Mouse (Mus musculus): ENCODE data around the gene Ccdc65. TPM values are rescaled to one million over a fixed set of nuclear protein-coding genes. Genes with fewer than 3 reads are reported as not detected.
"Not testable (repeated sequence)": the region's sequence is repeated elsewhere in the genome, so short reads cannot be mapped to it uniquely, and the experiment has no call there.

Gene Ccdc65
- total RNA-seq, 2 experiments from 2014 or later, result not detected

DNA sequence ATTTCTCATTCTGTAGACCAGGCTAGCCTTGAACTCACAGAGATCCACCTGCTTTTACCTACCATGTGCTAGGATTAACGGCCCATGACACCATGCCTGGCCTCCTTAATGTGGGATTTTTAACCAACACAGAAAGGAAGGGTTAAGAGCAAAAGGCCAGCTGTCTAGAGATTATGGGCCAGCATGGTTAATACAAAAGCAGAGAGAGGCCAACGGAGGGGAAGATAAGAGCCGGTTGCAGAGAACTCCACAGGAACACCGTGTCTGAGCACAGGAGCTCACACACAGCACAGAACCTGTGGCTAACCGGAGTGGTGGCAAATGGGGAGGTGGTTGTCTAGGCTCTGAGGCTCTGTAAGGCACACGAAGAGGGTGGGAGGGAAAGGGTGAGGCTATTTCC is 25.4 kb downstream of the Ccdc65 start:
- DNase-seq, result no peak
- intact Hi-C loops (cut with DNase I), result no loop called here

DNA sequence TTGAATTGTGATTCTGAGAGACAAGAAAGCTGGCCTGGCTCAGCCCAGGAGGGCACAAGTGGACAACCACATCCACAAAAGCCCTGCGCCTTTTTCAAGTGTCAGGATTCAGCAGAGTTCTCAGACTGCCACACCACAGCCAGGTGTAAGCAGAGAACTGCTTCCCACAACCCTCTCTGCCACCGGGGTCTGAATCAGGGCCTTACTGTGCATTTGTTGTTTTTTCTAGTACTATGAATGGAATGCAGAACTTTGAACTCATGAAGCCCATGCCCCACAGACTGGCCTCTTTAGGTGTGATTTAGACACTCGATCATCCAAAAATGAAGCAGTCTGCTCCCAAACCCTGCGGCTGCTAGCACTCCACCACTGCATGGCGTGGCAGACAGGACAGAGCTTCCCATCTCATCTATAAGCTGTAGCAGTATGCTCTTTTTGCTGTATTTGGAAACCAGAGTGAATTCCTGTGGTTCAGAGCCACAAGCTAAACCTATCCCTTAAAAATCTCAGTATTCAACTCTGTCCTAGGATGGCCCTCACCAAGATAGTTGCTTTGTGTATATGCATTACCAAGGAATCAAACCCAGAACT is 26.1 kb downstream of the Ccdc65 start:
- intact Hi-C loops (cut with DNase I), result no loop called here

DNA sequence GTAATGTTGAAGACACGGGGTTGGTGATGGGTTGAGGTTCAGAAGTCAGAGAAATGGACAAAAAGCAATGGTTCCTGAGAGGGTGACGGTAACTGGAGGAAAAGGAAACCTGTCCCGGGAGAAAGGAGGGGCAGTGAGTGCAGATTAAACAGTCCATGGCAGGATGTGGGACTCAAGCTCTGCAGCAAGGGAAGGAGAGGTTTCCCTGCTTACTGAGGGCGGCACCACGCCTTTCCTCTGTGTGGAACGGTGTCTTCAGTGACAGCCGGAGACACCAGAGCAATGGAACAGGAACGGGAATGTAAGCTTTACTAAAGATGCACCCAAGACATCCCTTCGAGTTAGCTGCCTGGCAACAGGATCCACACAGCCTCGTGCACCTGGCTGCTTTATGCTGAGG is 28.5 kb downstream of the Ccdc65 start:
- intact Hi-C loops (cut with DNase I), result no loop called here
- DNase-seq, result no peak

More for the DNA sequence above, 26.1 kb downstream of the Ccdc65 start:
- no peak for DNase-seq

DNA sequence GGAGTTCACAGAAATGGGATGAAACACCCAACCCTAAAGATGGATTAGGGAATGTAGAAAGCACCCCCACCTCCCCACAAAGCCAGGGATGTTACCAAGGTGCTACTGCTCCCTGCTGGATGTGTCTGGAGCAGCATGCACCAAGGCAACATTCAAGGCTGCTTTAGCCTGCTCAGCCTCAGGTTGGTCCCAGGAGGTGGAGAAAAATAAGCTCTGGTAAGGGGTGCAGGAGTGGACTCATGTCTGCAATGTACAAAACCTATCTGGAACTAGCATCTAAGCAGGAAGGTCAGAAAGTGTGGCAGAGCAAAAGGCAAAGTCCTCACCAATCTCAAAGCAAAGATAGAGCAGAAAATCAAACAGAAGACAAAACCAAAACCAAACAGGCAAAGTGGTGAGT is 29.9 kb downstream of the Ccdc65 start:
- no peak for DNase-seq
- intact Hi-C loops (cut with DNase I), result no loop called here

DNA sequence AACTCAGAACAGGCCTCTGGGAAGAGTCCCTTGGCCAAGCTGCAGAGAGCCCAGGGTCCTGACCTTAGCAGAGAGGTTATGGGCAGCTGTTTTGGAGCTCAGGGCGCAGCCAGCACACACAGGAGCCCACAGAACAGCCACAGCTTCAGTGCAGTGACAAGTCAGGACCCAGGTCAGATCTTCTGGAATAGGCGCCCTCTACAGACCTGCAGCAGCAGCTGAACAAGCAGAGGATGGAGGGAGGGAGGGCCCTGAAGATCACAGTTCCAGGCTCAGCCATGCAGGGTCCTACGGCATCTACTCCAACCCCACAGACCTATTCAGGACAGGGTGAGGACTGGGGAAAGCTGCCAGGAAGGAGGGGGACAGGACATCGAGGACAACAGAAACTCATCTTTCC is 30.8 kb downstream of the Ccdc65 start:
- intact Hi-C loops (cut with DNase I), result no loop called here
- DNase-seq, result no peak

DNA sequence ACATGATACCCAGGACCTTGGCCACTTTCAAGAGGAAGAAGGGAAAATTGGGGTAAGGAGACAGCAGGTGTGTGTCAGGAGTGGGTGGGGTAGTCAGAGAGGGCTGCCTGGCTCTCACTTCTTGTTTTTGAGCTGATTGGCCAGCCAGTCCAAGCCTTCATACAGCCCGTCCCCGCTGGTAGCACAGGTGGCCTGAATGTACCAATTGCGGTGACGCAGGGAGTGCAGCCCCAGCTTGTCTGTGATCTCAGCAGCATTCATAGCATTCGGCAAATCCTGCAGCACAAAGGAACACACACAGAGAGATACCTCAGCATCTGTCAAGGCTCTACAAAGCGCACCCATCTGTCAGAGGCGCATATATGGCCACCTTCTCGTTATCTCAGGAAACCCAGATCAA is 32.2 kb downstream of the Ccdc65 start:
- no peak for DNase-seq
- intact Hi-C loops (cut with DNase I), result no loop called here

DNA sequence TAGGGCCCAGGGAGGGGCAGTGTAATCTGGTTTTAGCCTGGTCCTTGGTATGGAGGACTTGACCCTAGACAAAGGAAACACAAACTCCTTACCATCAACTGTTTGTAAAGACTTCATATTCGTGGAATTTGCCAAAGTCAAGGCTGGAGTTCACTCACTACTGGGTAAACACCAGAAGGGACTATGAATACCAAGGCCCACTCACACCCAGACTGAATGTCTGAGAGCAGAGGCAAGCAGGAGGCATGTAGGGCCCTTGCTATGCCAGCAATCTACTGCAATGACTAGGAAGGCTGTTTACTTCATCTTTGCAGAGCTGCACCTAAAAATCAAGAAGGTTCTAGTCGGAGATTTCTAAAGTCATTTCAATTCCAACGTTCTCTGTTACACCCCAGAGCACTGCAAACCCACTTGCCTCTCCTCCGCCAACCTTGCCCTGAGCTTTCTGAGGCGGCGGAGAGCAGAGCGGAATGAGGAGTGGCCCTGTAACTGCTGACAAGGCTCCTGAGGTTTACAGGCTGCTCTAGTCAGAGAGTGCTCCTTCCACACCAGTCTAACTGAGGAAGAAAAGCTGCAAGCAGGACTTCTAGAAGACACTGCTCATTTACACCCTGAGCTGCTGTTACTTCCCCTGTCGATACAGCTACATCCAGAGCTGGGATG is 34.9 kb downstream of the Ccdc65 start:
- DNase-seq, result no peak
- intact Hi-C loops (cut with DNase I), result no loop called here

DNA sequence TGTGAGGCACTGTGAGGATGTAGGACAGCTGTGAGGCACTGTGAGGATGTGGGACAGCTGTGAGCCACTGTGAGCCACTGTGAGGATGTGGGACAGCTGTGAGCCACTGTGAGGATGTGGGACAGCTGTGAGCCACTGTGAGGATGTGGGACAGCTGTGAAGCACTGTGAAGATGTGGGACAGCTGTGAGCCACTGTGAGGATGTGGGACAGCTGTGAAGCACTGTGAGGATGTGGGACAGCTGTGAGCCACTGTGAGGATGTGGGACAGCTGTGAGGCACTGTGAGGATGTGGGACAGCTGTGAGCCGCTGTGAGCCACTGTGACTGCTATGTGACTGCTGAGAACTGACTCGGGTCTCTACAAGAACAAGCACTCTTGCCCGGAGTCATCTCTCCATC is 35.9 kb downstream of the Ccdc65 start:
- DNase-seq; intact Hi-C loops (cut with DNase I): not testable (repeated sequence)

DNA sequence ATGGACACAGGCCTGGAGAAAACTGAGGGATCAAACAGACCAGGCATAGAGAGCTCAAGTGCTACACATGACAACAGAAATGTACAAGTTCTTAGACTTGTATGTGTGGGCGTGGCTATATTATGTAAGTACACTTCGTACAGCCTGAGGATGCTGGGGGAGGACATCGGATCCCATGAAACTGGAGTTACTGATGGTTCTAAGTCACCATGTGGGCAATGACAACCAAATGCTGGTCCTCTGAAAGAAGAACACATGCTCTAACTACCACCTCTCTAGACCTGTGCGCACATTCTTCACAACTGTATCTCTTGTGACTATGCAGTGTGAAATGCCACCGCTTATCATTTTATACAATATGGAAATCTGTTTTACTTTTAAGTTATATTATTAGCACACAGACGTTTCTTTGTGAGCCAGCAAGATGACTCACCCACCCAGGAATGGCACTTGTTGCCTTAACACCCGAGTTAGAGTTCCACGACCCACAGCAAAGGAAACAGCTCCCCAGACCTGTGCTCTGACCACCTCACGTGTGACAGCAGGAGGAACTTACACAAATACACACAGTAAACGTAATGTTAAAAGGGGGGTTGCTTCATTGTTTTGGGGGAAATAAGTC is 38.4 kb downstream of the Ccdc65 start:
- no peak for DNase-seq
- intact Hi-C loops (cut with DNase I), result no loop called here

DNA sequence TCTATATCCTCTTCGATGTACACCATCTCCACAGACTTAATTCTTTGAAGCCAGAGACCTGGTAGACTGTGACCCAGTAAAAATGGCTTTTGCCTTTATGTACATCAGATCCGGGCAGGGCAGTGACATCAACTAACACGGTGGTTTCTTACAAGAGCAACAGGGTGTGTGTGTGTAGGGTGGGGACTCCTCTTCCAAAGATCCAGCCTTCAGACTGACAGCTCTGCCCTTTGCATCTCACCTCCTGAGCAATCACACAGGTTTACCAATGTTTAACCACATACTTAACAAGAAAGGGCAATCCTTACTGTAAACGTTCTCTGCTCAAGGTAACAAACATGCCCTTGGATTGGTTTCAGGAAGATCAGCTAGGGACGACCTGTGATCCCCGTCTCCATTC is 39.3 kb downstream of the Ccdc65 start:
- DNase-seq, result no peak
- intact Hi-C loops (cut with DNase I), result no loop called here

DNA sequence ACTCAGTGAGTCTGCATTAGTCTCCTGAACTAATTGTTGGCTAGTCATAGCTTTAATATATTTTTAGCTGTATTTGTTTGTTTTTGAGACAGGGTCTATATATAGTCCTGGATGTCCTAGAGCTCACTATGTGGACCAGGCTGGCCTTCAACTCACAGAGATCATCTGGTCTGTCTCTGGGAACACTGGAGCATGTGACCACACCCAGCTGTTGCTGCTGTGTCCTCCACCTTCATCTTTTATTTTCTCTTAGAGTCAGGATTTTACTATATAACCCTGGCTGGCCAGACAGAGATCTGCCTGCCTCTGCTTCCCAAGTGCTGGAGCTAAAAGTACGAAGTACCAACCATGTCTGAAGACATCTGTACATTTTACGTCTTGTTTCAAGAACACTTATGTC is 41.1 kb downstream of the Ccdc65 start:
- DNase-seq, result no peak
- intact Hi-C loops (cut with DNase I), result no loop called here

DNA sequence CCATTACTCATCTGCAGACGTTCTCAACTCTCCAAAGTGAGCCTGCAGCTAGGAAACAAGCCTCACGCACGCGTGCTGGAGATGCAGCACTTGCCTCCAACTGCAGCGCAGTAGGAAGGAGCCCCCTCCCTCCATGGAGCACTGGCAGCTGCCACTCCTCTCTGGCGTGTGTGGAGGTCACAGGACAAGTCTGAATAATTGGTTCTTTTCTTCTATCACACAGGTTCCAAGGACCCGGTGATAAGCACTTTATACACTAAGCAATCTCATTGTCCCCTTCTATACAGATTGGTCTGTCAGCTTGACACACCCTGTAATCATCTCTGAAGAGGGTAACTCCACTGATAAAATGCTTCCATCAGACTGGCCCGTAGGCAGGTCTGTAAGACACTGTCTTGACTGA is 45.0 kb downstream of the Ccdc65 start:
- intact Hi-C loops (cut with DNase I), result no loop called here
- no peak for DNase-seq

DNA sequence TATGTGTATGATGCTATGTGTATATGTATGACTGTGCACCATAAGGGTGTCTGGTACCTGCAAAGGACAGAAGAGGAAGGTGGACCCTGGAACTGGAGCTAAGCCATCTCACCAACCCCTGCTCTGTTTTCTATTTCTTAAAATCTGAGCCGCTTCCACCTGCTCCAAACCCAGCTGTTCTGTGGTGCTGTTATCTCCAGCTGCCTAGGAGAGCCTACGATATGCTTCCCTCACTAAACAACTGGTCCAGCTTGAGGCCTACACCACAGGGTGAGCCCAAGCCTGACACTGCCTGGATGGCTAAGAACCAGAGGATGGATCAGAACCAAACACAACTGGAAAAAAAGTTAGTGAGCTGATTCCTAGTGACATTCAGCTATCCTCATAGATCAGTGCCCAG is 46.1 kb downstream of the Ccdc65 start:
- DNase-seq, result no peak
- intact Hi-C loops (cut with DNase I), result no loop called here

DNA sequence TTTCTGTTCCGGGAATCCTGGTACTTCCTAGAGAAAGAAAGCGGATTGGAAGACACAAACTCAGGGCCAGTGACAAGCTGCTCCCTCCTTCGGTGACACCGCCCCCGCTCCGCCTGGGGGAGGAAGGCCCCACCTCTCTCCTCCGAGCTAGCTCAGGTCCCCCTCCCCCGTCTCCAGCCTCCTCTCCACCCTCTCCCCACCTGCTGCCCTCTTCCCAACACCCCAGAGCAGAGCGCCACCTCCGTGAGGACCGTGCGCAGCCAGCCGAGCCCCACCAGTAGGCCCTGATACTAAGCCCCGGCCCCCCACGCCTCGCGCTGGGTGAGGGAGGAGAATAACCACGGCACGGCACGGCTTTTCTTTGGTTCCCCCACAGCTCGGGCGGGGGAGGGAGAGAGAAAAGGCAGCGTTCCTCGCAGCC is 54.2 kb downstream of the Ccdc65 start:
- intact Hi-C loops (cut with DNase I), result loop anchor here (10.0 kb wide), 1 partner anchor 1493 kb away; no protein-coding TSS in a partner anchor
- peak; percentile 49 to 63 for DNase-seq

DNA sequence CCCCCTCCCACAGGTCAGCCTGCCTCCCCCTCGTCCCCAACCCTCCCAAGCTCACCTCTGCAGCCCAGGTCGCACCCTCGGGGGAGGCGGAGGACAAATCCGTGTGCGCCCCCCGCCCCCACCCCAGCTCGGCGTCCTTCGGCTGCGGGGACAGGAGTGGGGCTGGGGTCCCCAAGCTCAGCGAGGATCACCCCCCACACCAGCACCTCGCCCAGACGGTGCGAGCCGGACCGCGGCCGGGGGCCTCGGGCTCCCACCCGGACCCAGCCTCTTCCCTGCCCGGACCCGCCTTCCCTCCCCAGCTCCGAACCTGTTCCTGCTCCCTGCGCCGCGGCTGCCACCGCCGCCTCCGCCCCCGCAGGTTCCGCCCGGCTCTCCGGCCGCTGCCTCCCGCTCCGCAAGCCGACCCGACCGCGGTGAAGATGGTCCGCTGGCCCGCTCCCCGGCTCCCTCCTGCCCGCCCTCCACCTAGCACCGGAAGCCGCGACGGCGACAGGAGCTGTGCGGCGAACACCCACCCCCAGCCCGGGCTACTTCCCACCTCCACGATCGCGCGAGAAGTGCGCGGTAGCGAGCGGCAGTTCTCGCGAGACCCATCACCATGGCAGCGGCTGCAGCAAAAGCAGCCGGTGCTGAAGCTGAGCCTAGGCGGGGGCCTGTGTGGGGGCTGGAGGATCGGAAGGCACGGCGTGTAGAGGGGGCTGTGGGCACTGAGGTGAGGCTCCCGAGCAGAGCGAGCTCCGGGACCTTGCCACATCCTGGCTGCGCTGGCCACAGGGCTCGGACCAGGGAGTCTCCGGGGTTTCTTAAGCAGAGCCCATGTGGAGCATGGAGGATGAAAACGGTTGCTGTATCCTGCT is 54.9 kb downstream of the Ccdc65 start, which contains the start of gene Arf3:
Arf3 (minus strand) TSS at position 545 of the 860 bp plus-strand sequence.
- intact Hi-C loops (cut with DNase I), result loop anchor here (10.0 kb wide), 1 partner anchor 1492 kb away; no protein-coding TSS in a partner anchor
- peak; percentile 93 to 94 for DNase-seq

DNA sequence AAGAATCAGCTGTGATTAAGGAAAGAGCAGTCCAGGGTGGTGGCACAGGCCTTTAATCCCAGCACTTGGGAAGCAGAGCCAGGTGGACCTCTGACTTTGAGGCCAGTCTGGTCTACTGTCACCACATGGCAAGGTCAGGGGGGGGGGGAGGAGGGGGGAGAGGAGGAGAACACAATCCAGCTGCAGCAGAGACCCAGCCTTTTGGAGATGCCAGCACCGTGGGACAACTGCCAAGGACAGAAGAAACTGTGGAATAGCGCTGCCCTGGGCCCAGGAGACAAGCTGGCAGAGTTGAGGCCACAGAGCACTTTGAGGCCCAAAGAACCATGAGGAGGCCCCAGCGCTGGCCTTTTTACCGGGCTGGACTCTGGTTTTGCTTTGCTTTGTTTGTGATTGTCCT is 57.9 kb downstream of the Ccdc65 start:
- intact Hi-C loops (cut with DNase I), result loop anchor here (10.0 kb wide), 1 partner anchor 1489 kb away; no protein-coding TSS in a partner anchor
- no peak for DNase-seq

DNA sequence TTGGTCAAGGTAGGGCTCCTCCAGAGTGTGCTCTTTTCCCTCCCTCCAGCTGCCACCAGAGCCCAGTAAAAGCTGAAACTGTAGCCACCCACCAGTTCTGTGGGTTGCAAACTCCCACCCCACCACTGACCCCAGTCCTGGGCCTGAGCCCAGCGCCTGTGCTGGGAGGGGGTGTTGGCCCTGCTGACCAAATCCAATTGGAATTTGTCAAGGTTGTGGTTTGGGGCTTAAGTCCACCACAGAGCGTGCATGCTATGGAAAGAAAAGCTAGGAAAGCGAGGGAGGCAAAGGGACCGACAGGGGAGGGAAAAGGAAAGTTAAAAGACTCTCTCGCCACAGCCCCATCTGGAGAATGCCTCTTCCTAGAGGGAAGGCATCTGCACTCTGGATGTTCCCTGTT is 60.3 kb downstream of the Ccdc65 start:
- intact Hi-C loops (cut with DNase I), result loop anchor here (10.0 kb wide), 1 partner anchor 1487 kb away; no protein-coding TSS in a partner anchor
- DNase-seq, result no peak

DNA sequence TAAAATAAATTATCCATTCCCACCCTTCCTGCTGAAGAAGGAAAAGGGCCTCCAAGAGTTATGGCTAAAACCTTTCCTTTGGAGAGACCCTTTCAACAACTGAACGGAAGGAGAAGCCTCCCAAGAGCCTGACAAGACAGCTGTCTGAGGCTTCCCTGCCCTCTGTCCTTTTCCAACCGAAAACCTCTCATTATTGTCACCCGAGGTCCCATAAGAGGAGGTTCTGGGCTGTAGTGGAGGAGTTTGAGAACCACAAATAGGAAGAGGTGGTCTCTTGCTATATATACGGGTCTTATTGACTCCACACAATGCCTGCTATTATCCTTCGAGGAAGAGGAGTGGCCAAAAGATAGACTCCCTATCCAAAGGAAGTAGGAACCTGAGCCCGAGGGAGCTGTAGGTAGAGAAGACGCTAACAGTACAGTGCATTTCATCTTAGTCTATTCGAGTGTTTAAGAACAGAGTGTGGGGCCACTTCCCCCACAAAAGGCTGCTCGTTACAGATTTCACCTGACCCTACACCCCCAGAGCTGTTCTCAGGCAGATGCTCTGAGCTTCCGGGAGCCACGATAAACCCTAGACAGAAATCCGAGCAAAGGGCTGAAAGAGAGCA is 63.9 kb downstream of the Ccdc65 start:
- no peak for DNase-seq
- intact Hi-C loops (cut with DNase I), result no loop called here

DNA sequence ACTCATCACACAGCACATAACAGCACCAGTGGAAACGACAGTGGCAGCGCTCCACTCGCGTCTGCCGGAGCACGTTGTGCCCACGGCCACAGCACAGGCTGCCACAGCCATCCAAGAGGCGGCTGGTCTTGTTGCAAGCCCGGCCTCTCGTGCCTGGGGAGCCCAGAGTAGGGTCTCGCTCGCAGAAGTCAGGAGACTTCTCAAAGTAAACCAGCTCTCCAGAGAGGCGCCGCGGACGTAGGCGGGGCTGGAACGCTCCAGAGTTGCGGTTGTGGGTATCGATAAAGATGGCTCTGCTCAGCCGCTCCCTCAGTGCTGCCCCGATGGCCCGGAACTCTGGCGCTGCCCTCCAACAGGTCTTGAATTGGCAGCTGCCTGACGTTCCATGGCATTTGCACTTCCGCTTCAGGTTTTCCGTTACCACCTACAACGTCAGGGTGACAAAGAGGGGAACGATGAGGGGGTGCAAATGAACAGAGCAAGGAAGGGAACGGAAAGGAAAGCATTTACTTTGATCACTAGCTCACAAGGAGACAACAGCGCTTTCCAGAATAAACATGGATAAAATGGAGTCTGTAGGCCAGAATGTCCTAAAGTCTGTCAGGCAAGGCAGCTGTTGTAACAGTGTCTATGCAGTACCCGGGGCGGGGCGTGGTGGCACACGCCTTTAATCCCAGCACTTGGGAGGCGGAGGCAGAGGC is 64.7 kb downstream of the Ccdc65 start:
- no peak for DNase-seq
- intact Hi-C loops (cut with DNase I), result no loop called here
